Mouse (Mus musculus) NIH3T3 (cell line): ENCODE results near the gene Dlg5.

Experiments
- DNase-seq: peaks from one replicate; pipeline ENCODE4 v3.0.0-alpha.2; 2012; ENCODE audit warnings: low read depth

The Dlg5 gene

DNA sequence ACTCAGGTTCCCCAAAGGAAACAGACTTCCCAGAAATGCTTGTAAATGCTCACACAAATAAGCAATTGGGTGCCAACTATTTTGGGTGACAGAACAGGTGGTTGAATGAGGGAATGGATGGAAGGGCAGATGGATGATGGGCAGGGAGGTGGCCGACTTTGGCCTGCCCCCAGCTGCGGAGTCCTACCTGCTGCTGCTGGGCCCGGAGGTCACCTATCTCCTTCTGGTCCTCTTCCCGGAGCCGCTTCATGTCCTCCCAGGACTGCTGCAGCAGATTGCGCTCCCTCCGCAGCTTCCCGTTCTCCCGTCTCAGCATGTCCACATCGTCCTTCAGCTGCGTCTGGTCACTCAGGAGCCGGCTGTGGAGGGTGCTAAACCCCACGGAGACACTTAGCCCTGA lies 55.6 kb downstream of the Dlg5 start:
- DNase-seq: no peak

DNA sequence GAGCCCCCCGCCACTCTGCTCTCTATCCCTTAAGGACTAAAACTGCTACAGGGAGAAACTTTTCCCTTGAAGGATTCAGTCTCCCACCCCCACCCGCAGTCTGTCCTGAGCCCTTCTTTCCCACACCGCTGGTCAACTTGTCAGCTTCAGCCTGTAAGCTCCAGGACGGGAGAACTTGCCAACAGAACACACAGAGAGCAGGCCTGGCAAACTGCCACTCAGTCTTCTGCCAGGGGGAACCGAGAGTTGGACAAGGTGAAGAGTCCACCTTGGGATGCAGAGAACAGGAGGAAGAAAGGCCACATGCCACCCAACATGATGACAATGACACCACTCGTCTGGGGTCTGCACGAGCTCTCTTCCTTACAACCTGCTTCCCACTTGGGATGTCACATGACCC lies 56.1 kb downstream of the Dlg5 start:
- DNase-seq: no peak

DNA sequence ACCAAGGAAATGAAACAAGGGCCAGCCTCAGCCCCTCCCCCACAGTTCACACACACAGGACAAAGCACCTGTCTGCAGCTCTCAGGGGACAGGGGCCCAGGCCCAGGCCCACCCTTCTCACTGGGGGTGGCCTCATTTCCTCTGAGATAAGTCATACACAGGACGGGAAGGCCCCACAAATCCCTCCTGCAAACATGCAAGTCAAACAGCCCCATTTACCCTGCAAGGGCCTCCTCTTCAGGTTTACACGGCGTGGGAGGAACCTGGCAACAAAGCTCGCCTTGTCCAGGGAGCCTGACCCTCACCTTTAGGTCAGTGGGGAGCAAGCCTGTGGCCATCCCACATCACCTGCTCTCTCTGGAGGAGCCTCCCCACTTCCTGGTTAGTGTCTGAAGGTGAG lies 60.2 kb downstream of the Dlg5 start:
- DNase-seq: no peak

DNA sequence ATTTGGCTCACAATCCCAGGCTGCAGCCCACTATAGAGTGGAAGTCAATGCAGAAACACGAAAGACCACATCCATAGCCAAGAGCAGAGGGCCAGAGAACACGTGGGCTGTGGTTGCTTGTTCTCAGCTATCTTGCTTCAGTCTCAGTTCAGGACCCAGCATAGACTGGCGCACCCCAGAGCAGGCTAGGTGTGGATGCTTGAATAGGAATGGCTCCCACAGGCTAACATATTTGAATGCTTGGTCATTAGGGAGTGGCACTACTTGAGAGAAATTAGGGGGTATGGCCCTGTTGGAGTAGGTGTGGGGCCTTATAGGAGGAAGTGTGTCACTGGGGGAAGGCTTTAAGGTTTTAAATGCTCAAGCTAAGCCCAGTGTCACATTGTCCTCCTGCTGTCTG lies 62.8 kb downstream of the Dlg5 start:
- no peak for DNase-seq

DNA sequence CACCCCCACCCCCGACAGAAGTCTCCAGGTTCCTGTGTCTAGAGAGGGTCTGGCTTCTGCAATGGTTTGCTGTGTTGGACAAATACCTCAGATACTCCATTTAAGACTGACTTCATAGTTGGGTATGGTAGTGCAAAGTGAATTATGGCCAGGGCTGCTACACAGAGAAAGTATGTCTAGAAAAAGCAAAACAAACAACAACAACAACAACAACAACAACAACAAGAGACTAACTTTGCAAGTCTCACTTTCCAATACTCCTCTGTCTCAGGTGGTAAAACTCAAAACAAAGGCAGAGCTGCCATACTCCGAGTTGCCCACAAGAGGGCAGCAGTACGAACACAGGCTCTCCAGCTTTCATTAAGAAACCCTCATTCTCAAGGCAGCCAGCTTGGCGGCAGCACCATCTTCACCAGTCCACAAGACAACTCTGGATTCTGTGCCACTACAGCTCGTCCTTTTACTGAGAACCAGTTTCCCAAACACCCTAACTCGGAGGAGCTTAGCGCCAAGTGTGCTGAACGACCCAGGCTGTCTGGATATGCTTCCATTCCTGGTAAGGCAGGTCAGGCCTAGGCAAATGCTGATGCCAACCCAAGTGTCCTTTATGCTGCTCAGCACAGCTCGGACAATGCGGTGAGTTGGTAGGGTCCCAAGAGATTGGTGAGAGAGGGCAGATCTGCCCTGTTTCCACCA lies 63.8 kb downstream of the Dlg5 start:
- peak; percentile 90 for DNase-seq

DNA sequence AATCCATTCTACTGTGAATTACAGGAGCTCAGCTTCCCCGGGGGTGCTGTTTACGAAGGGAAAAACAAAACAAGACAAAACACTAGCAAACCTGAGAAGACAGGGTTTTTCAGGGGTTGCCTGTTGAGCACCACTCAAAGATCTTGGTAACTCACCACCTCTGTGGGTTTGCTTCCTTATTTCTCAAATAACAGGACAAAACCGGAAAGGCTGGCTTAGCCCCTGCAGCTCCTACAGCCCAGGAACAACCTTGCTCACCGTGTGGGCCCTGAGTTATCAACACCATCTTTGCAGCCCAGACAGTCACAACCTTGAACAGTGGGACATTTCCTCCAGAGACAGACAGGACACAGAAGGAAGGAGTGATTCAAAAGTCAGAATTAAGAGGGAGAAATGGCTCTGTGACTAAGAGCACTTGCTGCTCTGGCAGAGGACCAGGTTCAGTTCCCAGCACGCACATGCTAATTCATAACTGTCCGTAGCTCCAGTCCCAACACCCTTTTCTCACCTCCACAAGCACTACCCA lies 66.2 kb downstream of the Dlg5 start:
- no peak for DNase-seq

DNA sequence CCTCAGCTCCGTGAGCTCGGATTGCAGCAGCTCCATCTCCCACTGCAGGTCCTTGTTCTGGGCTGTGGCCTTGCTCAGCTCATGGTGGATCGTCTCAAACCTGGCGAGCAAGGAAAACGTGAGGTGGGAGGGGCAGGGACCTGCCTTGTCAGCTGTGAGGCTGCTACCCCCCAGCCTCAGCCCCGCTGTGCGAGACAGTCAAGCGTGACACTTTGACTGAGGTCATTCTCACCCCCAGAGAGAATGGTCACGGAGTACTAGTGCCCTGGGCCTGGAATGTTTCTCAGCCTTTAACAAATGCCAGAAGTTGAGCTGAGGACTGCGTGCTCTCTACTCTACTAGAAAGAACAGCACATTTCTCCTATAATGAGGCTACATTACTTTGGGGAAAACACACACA lies 69.1 kb downstream of the Dlg5 start:
- DNase-seq: no peak

DNA sequence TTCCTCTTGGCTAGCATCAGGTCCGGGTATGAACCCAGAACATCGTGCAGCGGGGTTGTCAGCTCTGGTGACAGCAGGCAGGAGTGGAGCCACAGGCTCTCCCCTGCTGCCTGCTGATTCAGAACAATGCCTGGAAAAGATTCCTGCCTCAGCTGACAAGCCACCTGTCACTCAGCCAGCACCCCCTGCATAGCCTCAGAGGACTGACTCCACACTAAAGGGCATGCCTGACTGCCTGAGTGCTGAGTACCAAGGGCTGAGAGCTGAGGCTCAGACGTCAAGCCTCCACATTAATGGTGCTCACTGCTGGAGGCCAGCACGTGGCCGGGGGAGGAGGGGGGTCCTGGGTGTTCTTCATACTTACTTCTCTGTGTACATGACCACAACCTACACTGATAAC lies 72.4 kb downstream of the Dlg5 start:
- DNase-seq: peak; percentile 9

DNA sequence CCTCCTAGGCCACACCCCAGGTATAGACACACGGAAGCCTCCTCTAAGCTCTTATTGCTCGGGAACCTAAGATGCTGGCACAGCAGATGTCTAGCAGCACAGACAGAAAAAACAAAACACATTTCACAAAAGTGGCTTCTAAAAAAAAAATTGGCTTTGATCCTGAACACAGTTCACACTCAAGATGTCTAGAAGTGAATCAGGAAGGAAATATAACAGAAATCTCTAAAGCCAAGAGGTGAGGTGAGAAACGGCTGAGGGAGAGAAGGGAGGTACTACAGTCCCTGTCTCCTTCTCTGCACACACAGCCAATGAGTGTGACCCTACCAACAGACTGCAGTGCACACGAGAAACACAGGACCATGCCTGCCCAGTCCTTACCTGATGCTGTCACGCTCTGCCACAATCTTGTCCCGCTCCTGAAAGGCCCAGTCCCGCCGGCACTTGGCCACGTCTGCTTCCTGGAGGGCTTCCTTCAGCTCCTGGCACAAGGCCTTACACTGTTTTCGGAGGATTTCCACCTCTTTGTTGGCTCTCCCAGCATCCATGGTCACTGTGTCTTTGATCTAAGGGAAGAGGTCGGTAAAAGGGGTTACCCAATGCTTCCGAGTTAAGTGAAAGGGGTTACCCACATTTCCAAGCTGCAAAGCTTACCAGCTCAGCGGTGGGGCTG lies 73.9 kb downstream of the Dlg5 start:
- DNase-seq: no peak

DNA sequence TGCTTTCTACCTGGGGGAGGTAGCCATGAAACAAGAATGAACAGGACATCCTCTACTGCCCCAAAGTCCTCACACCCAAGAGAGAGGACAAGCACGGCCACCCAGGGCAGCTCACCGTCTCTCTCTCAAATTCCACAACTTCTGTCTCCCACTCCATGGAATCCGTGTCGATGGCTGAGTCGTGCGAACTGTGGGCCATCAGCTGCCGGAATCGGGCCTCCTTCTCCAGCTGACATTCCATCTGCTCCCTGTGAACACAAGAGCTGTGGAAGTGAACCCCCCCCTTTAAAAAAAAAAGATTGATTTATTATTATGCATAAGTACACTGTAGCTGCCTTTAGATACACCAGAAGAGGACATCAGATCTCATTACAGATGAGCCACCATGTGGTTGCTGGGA lies 79.7 kb downstream of the Dlg5 start:
- no peak for DNase-seq

DNA sequence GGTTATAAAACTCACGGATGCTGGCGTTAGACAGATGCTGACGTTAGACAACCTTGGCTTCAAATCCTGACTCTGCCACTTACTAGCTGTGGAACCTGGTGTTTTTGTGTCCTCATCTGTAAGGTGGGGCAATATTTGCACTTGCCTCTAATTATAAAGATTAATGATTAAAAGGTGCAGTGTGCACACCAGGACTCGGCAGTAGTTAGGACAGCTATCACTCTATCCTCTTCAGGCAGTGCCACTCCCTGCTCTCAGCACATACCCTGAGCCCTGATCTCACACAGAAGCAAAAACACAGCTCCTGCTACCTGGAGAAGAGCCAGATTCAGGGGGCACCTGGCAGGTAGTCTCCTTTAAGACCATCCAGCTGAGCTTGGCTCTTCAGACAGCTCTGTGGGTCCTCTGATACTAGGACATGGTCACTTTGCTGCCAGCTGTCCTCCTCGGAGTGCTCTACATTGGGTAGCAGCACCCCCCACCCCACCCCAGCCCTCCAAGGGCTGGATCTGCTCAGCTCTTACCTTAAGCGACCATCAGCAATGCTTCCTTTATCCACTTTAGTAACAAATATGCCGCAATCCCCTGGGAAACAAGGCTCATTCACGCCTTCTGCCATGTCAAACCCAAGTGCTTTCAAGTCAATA lies 80.9 kb downstream of the Dlg5 start:
- DNase-seq: no peak

DNA sequence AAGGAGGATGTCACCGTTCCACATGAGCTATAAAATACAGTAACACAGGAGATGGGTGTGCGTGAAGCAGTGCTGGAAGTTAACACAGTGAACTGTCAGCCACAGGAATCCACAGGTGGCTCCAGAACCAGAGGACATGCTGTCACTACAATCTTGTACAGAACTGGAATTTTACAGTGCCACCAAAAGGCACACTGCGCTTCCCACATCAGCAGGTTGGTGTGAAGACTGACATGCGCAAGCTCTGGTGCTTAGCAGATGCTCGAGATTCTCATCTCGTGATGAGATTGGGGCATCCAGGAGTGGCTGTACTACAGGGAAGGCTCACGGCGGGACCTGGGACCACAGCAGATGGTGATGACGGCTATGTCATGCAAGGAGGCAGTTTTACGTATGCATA lies 82.9 kb downstream of the Dlg5 start:
- no peak for DNase-seq

DNA sequence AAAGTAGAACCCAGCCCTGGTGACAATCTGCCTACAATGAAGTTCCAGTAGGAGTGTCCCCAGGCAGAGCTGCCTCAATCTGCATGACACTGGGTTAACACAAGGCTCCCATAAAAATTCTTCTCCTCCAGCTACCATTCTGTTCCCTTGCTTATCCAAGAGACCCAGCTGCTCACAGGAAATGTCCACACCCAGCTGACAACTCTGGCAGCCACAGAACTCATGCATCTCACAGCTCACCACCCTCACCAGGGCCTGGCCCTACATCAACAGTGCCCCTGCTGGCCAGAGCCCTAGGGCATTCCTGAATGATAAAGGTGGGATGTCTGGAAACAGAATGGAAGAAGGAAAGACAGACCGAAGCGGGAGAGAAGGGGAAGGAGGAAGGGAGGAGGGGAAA lies 96.8 kb downstream of the Dlg5 start:
- no peak for DNase-seq

DNA sequence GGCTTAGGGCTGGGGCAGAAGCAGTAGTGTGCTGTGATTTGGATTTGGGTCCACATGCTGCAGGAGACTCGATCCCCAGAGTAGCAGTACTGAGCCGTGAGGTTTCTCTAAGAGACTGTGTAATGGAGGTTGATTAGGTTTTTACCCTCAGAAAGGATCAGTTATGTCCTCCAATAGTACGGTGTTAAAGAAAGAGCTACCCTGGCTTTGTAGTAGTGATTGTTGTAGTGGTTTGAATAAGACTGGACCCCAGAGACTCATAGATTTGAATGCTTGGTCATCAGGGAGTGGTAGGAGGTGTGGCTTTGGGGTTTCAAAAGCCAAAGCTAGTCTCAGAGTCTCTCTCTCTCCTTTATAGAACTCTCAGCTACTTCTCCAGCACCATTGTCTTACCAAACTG lies 100.9 kb downstream of the Dlg5 start:
- DNase-seq: no peak

DNA sequence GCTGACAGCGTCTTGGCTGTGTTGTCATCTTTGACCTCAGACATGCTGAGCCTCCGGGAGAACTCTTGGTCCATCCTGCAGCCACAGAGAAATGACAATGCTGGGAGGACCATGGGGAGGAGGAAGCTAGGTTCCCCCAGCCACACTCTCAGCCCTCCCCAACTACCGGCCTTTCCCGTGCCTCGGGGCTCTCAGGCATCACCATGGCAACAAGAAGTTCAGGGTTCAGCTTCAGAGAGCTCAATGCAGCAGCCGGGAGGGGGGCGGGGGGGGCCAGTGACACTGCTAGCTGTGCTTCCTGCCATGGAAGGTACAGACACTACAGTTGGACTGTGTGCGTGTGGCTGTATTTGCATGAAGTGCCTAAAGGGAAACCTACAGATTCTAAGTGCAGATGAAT lies 101.3 kb downstream of the Dlg5 start:
- no peak for DNase-seq

DNA sequence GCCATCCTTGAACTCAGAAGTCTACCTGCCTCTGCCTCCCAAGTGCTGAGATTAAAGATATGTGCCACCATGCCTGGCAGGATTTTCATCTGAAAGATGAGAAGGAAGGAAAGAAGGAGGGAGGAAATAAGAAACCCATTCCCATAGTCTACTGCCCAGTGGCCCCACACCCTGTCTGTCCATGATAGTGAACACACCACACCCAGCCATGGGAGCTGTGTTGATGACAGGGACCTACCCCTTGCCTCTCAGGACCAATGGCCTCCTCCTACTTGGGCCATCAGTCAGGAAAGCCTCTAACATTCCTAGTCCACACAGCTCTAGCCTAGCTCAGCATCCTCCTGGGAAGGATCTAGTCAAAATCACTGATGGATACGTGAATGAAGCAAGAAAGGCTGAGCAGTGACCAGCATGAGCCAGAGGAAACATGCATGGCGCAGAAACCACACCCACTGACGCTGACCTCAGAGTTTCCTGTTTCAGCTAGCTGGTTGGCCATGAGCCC lies 102.7 kb downstream of the Dlg5 start:
- DNase-seq: no peak

DNA sequence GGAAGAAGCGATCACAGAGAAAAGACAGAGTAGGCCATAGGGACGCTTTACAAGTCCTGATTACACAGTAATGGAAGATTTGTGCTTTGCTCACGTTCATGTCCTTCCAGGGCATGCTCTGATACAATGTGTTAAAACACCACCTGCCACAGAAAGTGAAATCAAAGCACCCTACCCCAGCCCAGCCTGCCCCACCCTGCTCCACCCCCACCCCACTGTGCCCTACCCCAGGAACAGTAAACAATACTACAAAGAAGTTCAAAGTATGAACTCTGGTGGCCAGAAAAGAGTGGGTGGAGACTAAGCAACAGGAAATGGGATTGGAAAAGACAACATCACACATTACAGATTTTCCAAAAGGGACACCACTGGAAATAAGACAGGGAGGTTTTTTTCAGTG lies 104.0 kb downstream of the Dlg5 start:
- DNase-seq: no peak

DNA sequence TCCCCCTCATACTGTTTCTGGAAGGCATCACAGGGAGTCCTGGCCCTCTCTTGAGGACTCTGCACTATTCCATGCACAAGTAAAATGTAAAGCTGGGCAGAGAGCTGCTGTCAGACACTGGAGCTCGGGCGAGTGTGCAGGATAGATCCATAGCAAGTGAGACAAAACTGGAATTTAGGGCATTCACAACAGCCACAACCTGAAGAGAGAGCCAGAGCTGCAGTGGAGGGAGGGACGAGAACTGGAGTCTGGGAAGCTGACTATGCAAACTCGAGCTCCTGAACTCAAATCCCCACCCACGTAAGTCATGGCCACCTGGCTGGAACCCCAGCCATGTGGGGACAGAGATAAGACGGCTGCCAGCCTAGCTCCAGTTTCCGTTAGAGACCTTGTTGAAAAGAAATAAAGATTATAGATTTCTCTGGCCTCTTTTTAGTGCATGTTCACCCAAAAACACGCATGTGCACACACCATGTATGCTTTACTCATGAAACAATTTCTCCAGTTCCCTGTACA lies 105.4 kb downstream of the Dlg5 start:
- DNase-seq: no peak

DNA sequence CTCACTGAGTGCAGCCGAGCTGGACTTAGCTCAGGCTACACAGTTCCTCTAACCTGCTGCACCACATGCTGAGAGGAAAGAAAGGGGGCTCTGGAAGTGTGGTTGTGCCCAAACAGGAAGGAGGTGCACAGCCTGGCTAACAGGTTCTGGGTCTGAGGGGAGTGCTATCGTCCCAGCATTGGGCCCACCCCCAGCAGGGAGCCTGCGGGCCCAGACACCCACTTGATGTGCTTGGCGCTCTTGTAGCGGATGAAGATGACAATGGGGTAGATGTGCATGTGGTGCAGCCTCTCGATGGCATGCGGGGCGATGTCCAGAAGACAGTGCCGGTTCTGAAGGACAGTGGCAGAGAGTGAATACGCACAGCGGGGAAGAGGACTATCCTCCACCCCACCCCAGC lies 108.8 kb downstream of the Dlg5 start:
- no peak for DNase-seq

DNA sequence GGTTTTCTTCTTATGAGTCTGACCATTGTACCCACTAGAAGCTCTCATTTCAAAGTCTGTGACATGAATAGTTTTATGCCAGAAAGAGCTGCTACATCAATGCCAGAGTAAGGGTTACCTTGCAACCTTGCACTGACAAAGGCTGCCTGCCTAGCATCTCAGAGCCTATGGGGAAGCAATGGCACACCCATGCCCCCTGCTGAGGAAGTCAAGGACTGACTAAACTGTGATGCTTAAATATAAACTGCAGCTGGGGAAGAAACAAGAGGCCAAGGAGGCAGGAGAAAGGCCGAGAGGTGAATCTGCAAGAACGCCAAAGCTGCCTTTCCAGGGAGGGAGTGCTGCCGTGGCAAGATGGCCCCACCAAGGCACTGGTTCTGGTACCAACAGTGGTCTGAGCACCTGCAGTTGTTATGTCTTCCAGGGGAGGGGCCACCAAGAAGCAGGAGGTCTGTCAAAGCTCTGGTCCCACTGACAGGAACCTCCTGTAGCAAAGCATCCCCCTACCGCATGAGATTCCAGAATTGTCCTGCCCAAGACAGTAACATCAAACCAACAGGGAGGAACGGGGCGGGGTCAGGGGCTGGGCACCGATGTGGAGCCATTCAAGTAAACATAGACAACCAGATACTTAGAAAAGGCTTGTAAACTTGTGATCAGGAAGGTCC lies 111.0 kb downstream of the Dlg5 start:
- DNase-seq: peak; percentile 9

DNA sequence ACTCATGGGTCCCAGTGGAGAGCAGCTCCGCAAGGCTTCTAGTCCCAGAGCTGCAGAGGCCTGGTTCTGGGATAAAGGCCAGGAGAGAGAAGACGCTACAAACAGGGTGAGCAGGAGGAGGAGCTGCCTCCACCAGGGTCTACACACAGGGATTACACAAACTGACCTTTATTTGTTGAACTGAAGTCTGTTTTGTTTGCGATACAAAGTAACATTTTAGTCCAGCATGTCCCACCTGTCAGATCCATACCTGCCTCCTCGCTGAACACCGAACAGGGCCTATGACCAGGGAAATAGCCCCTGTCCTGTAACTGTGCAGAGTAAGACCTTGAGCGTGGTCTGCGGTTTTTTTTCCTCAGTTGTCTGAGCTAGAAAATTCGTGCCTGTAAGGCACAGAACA lies 111.9 kb downstream of the Dlg5 start:
- no peak for DNase-seq

DNA sequence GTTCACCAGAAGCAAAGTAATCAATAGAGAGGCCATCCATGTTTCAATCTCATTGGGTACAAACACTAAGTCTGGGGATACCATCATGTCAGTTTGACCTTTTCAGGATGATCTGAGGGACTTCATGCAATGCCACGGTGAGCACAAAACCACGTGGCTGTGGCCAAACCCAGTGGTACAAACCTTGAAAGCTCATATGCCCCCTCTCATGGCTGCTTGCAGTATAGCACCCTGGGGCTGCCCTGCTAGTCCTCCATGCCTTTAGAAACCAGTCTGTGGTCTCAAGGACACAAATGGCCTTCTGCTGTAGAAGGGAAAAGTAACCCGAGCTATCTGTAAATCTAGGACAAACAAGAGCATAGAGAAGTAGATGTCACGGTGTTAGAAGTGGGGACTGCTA lies 113.6 kb downstream of the Dlg5 start:
- DNase-seq: peak; percentile 55
